Mouse (Mus musculus) frontal cortex, postnatal 36 days (tissue): Measurements from ENCODE around the gene Tor1aip2.

Source experiments
- DNase-seq, 2 experiments: peaks; one replicate each; pipeline ENCODE4 v3.0.0; 2022; ENCODE audit warnings: low spot score in 2 of 2

Tor1aip2 gene

DNA sequence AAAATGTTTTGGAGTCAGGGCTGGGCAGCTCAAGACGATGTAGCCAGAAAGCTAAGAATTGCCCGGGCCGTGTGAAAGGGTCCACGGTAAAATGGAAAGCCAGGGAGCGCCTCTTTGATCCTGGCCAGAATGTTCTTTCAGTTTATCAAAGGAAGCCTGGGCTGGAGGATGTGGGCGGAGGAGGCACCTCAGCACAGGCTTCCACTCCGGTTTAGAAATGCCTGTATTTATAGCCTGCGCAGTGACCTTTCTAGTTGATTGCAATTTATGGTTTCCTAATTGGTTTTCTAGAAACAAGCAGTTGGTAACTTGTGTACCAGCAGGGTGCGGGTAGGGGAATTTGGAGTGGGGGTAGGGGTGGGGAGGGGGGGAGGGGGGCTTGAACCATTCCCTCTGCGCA is 73.2 kb downstream of the Tor1aip2 start:
- DNase-seq, result no peak

DNA sequence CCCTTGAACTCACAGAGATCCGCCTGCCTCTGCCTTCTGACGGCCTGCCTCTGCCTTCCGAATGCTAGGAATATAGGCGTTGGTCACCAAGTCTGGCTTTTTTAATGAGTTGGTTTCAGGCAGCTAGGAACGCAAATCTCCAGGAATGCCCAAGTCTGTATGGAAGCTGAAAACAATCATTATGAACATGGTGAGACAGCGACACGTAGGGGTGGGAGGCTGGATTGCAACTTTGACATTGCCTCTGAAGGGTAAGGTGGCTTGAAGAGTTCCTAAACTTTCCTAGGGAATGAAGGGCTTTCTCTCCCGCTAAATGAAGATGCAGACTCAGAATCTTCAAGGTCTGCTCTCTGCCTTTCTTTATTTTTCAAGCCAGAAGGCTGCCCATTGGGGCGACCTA is 75.9 kb downstream of the Tor1aip2 start:
- no peak for DNase-seq

DNA sequence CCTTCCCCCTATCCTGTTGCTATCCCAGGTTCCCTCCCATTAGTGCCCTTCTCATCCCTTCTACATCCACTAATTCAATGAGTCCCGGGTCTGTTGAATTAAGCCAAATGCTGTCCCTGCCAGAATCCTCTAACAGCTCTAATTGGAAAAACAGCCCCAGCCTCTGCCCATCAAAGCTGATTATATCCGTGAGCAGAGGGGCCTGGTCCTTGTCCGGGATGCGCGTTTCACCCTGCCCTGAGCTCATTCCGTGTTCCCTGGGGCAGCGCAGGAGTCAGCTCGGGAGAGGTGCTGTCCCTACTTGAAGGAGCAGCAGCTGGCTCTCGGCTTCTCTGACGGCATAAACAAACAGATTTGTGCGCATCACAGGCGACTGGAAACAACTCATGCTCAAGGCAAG is 76.5 kb downstream of the Tor1aip2 start:
- DNase-seq, result no peak

DNA sequence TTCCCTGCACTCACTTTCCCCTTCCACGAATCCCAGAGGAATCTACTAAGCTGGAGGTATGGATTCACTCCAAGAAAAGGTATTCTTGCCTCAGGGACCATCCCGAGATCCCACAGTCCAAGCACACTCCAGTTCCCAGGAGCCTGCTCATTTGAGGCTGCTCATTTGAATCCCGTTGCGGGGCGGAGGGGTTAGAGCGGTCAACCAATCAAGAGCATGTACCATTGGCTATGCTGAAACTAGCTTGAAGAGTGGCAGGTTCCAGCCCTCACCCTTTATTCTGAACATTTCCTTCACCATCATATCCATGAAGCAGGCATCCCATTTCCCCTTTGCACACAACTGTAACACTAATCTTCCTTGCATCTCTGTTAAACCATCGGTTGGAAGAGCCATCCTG is 76.9 kb downstream of the Tor1aip2 start:
- DNase-seq, result no peak

DNA sequence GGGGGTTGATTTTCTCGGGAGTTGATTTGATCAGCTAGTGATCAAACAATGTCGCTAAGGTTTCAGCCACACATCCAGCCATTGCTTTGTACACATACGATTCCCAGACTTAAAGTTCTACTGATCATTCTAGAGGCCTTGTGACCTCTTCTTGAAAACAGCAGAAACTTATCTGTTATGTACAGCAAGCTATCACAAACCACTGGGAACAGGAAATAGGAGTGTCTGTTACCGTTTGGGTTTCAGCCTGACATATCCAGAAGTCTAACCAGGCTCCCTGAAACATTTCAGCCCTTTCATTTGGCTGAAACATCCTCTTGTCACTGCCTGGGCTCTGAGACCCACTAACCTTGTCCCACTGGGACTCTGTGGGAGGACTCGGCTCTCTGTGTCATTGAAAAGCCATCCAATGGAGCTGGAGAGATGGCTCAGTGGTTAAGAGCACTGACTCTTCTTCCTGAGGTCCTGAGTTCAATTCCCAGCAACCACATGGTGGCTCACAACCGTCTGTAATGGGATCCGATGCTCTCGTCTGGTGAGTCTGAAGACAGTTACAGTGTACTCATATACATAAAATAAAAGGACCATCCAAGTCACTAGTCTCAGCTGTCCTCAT is 78.8 kb downstream of the Tor1aip2 start:
- DNase-seq, result no peak

DNA sequence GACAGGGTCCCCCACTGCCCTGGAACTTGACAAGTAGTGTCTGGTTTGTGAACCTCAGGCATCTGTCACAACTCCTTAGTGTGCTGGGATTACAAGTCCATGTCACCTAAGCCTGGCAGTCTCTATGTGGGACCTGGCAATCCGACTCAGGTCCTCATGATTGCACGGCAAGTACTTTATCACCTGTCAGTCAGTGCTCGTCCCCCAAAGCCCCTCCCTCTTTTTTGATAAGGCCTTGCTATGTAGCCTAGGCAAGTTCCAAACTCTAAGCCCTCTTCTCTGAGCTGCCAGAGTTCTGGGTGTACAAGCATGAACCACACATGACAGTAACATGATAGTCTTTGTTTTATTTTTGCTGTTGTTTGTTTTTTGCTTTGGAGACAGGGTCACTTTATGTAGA is 81.6 kb downstream of the Tor1aip2 start:
- no peak for DNase-seq
